Mouse (Mus musculus) bone marrow, adult 2 months (tissue): ENCODE data around the gene Ect2.

Experiments used
- CTCF ChIP-seq: fragments of 200-500 bp; IDR thresholded peaks from 2 replicates; pipeline ENCODE4 v1.5.1; 2011; ENCODE audit warnings: low read length, control low read depth; ENCODE audit not compliant: control insufficient read depth, insufficient read depth
- POLR2A ChIP-seq: fragments of 200-500 bp; IDR thresholded peaks from 2 replicates; pipeline ENCODE4 v1.6.1; 2011; ENCODE audit warnings: low read depth, mild to moderate bottlenecking, control low read depth, low read length, borderline replicate concordance; ENCODE audit not compliant: control insufficient read depth

- TF ChIP-seq CTCF: no peak
- TF ChIP-seq POLR2A: no peak
Observed at GRCm38 (mm10) chr3:27156594-27156949, 2.9 kb upstream of the Ect2 start.
